Mouse (Mus musculus) neural tube, embryonic 15.5 days (tissue): ENCODE measurements at regions not wholly inside any gene's neighbourhood (a gene's known extent, or its start where the extent isn't known, plus 50 kb on each side); places are given as distances from the start of the nearest gene placed in this dataset.

Experiments
- ATAC-seq: fragments of 200-750 bp; cut with Nextera tagmentation; 2 replicates; pipeline ENCODE4 v1.8.0; 2017; ENCODE audit warnings: mild to moderate bottlenecking, moderate TSS enrichment, moderate library complexity; ENCODE audit not compliant: low FRiP score
- H3K27ac ChIP-seq: fragments of 300-500 bp; sonication (generic); replicated peaks from 2 replicates; pipeline ENCODE4 v1.5.1; 2015; ENCODE audit warnings: mild to moderate bottlenecking, inconsistent platforms
- H3K27me3 ChIP-seq: fragments of 300-500 bp; sonication (generic); replicated peaks from 2 replicates; pipeline ENCODE4 v1.6.1; 2015; ENCODE audit warnings: inconsistent platforms
- H3K36me3 ChIP-seq: fragments of 300-500 bp; sonication (generic); 2 replicates; pipeline ENCODE4 v1.6.1; 2015; ENCODE audit warnings: inconsistent platforms
- H3K4me1 ChIP-seq: fragments of 300-500 bp; sonication (generic); 2 replicates; pipeline ENCODE4 v1.6.1; 2015; ENCODE audit warnings: inconsistent platforms
- H3K4me2 ChIP-seq: fragments of 300-500 bp; sonication (generic); 2 replicates; pipeline ENCODE4 v1.6.1; 2015; ENCODE audit warnings: inconsistent platforms, mild to moderate bottlenecking, moderate library complexity
- H3K4me3 ChIP-seq: fragments of 300-500 bp; sonication (generic); replicated peaks from 2 replicates; pipeline ENCODE4 v1.5.1; 2015; ENCODE audit warnings: mild to moderate bottlenecking, inconsistent platforms
- H3K9ac ChIP-seq: fragments of 300-500 bp; sonication (generic); replicated peaks from 2 replicates; pipeline ENCODE4 v1.6.1; 2015; ENCODE audit warnings: mild to moderate bottlenecking, inconsistent platforms
- H3K9me3 ChIP-seq: fragments of 300-500 bp; sonication (generic); replicated peaks from 2 replicates; pipeline ENCODE4 v1.6.1; 2016; ENCODE audit warnings: inconsistent platforms
- WGBS: fragments of 180-500 bp; shearing (Covaris S2); methylation state at CpG from one replicate; pipeline ENCODE4 v1.1.7; 2015; ENCODE audit warnings: mixed read lengths; 5-methylcytosine and 5-hydroxymethylcytosine counted together

- Histone ChIP-seq H3K27me3 (no peaks in the 10 kb centered on the region; the same call in 1 of the 2 replicates), H3K4me3 (no peak overlapping the region), H3K4me2 (no peak overlapping the region), H3K27ac (no peak overlapping the region), H3K9me3 (no peaks in the 10 kb centered on the region), H3K9ac (no peak overlapping the region), H3K4me1 (no peaks in the 10 kb centered on the region), H3K36me3 (no peaks in the 10 kb centered on the region)
- WGBS = 81% methylated on average over 3 of the region's 3 CpGs
- no peak for ATAC-seq
Measured at GRCm38 (mm10) chr4:62856406-62856805, 109.0 kb upstream of the Zfp618 start.

- no peak for ATAC-seq
- H3K4me3 ChIP-seq = no peak overlapping the region
- 89% methylated on average over 3 of the region's 3 CpGs for WGBS
- H3K27me3 ChIP-seq = no peaks in the 10 kb centered on the region; the same call in 1 of the 2 replicates
- no peaks in the 10 kb centered on the region for H3K9me3 ChIP-seq
- H3K27ac ChIP-seq = no peak overlapping the region
- no peak overlapping the region for H3K9ac ChIP-seq
- no peaks in the 10 kb centered on the region for H3K36me3 ChIP-seq
- no peaks in the 10 kb centered on the region for H3K4me1 ChIP-seq
- H3K4me2 ChIP-seq = no peak overlapping the region
Measured at GRCm38 (mm10) chr4:62862756-62863155, 102.6 kb upstream of the Zfp618 start.

GRCm38 (mm10) chr4:62870391-62870983 is 94.9 kb upstream of the Zfp618 start:
- H3K4me2 ChIP-seq = no peak overlapping the region
- H3K9me3 ChIP-seq = no peaks in the 10 kb centered on the region
- H3K27me3 ChIP-seq = no peaks in the 10 kb centered on the region
- no peaks in the 10 kb centered on the region for H3K36me3 ChIP-seq
- no peak overlapping the region for H3K9ac ChIP-seq
- ATAC-seq = peak; percentile 49
- 53% methylated on average over 14 of the region's 14 CpGs for WGBS
- peak overlapping the region; percentile 19; the same call in 1 of the 2 replicates for H3K27ac ChIP-seq
- H3K4me3 ChIP-seq = no peak overlapping the region
- H3K4me1 ChIP-seq = peaks cover 16% of the 10 kb centered on the region

GRCm38 (mm10) chr4:62872562-62872961 is 92.8 kb upstream of the Zfp618 start:
- WGBS = 75% methylated on average over 10 of the region's 10 CpGs
- Histone ChIP-seq H3K4me2 (no peak overlapping the region), H3K4me1 (peaks cover 16% of the 10 kb centered on the region), H3K27ac (no peak overlapping the region), H3K9ac (no peak overlapping the region), H3K9me3 (no peaks in the 10 kb centered on the region), H3K36me3 (no peaks in the 10 kb centered on the region), H3K4me3 (no peak overlapping the region), H3K27me3 (no peaks in the 10 kb centered on the region)
- no peak for ATAC-seq

GRCm38 (mm10) chr4:62873986-62874385 is 91.4 kb upstream of the Zfp618 start:
- H3K9me3 ChIP-seq = no peaks in the 10 kb centered on the region
- H3K27ac ChIP-seq = peak overlapping the region; percentile 54
- H3K4me3 ChIP-seq = no peak overlapping the region
- no peak for ATAC-seq
- WGBS = 44% methylated on average over 12 of the region's 12 CpGs
- no peaks in the 10 kb centered on the region for H3K36me3 ChIP-seq
- H3K27me3 ChIP-seq = no peaks in the 10 kb centered on the region
- no peak overlapping the region for H3K9ac ChIP-seq
- H3K4me1 ChIP-seq = peaks cover 16% of the 10 kb centered on the region
- H3K4me2 ChIP-seq = peak overlapping the region; percentile 39

- no peak overlapping the region for H3K27ac ChIP-seq
- WGBS = 82% methylated on average over 7 of the region's 7 CpGs
- H3K27me3 ChIP-seq = no peaks in the 10 kb centered on the region
- no peak overlapping the region for H3K4me3 ChIP-seq
- H3K9me3 ChIP-seq = no peaks in the 10 kb centered on the region
- H3K4me2 ChIP-seq = no peak overlapping the region
- no peak overlapping the region for H3K9ac ChIP-seq
- no peaks in the 10 kb centered on the region for H3K36me3 ChIP-seq
- H3K4me1 ChIP-seq = peaks cover 10% of the 10 kb centered on the region
- ATAC-seq = no peak
Measured at GRCm38 (mm10) chr4:62878063-62878462, 87.3 kb upstream of the Zfp618 start.

GRCm38 (mm10) chr4:62878927-62879326 is 86.4 kb upstream of the Zfp618 start:
- 81% methylated on average over 3 of the region's 3 CpGs for WGBS
- Histone ChIP-seq H3K27me3 (no peaks in the 10 kb centered on the region), H3K27ac (no peak overlapping the region), H3K4me2 (no peak overlapping the region), H3K36me3 (no peaks in the 10 kb centered on the region), H3K4me1 (peaks cover 5% of the 10 kb centered on the region), H3K9me3 (no peaks in the 10 kb centered on the region), H3K4me3 (no peak overlapping the region), H3K9ac (no peak overlapping the region)
- ATAC-seq = no peak

GRCm38 (mm10) chr4:62881824-62882223 is 83.5 kb upstream of the Zfp618 start:
- ATAC-seq = no peak
- Histone ChIP-seq H3K4me1 (no peaks in the 10 kb centered on the region), H3K36me3 (no peaks in the 10 kb centered on the region), H3K27ac (no peak overlapping the region), H3K4me3 (no peak overlapping the region), H3K4me2 (no peak overlapping the region), H3K9me3 (no peaks in the 10 kb centered on the region), H3K9ac (no peak overlapping the region), H3K27me3 (no peaks in the 10 kb centered on the region)
- 78% methylated on average over 11 of the region's 11 CpGs for WGBS

- H3K27ac ChIP-seq = no peak overlapping the region
- H3K4me1 ChIP-seq = no peaks in the 10 kb centered on the region
- H3K4me3 ChIP-seq = no peak overlapping the region
- 52% methylated on average over 8 of the region's 8 CpGs for WGBS
- H3K9me3 ChIP-seq = no peaks in the 10 kb centered on the region
- H3K36me3 ChIP-seq = no peaks in the 10 kb centered on the region
- ATAC-seq = no peak
- H3K27me3 ChIP-seq = no peaks in the 10 kb centered on the region
- no peak overlapping the region for H3K9ac ChIP-seq
- no peak overlapping the region for H3K4me2 ChIP-seq
Measured at GRCm38 (mm10) chr4:62882276-62882675, 83.1 kb upstream of the Zfp618 start.

GRCm38 (mm10) chr4:62888736-62889135 is 76.6 kb upstream of the Zfp618 start:
- H3K4me3 ChIP-seq = no peak overlapping the region
- H3K36me3 ChIP-seq = no peaks in the 10 kb centered on the region
- 75% methylated on average over 7 of the region's 7 CpGs for WGBS
- no peak for ATAC-seq
- no peak overlapping the region for H3K9ac ChIP-seq
- H3K27ac ChIP-seq = no peak overlapping the region
- no peaks in the 10 kb centered on the region for H3K9me3 ChIP-seq
- H3K27me3 ChIP-seq = no peaks in the 10 kb centered on the region
- H3K4me1 ChIP-seq = peaks cover 10% of the 10 kb centered on the region
- H3K4me2 ChIP-seq = no peak overlapping the region

GRCm38 (mm10) chr4:62889708-62890107 is 75.7 kb upstream of the Zfp618 start:
- Histone ChIP-seq H3K27ac (no peak overlapping the region), H3K4me1 (peaks cover 10% of the 10 kb centered on the region), H3K36me3 (no peaks in the 10 kb centered on the region), H3K27me3 (no peaks in the 10 kb centered on the region), H3K4me3 (no peak overlapping the region), H3K9ac (no peak overlapping the region), H3K4me2 (no peak overlapping the region), H3K9me3 (no peaks in the 10 kb centered on the region)
- ATAC-seq = 0 out of 2 replicates have a peak, but pooled peaks have one; percentile 5
- WGBS = 47% methylated on average over 4 of the region's 4 CpGs

- Histone ChIP-seq H3K36me3 (no peaks in the 10 kb centered on the region), H3K9ac (0 out of 2 replicates have a peak overlapping the region, but pooled peaks have one; percentile 14)
- no peak for ATAC-seq
Measured at GRCm38 (mm10) chr4:62890588-62891580, 74.5 kb upstream of the Zfp618 start.

More at GRCm38 (mm10) chr4:62890588-62891580, 74.5 kb upstream of the Zfp618 start:
- Histone ChIP-seq H3K4me3 (no peak overlapping the region), H3K4me2 (peak overlapping the region; percentile 38), H3K27me3 (no peaks in the 10 kb centered on the region), H3K27ac (no peak overlapping the region), H3K4me1 (peaks cover 10% of the 10 kb centered on the region), H3K9me3 (no peaks in the 10 kb centered on the region)
- 31% methylated on average over 21 of the region's 21 CpGs for WGBS
